Mouse (Mus musculus) midbrain, embryonic 15.5 days (tissue): Measurements from ENCODE around the gene Gm37240. TPM values are rescaled to one million over a fixed set of nuclear protein-coding genes. Genes with fewer than 3 reads are reported as not detected.

ENCODE experiments used
- ATAC-seq: fragments of 200-750 bp; cut with Nextera tagmentation; replicated peaks from 2 replicates; pipeline ENCODE4 v1.8.0; 2017; ENCODE audit warnings: moderate TSS enrichment
- H3K27ac ChIP-seq: fragments of 300-500 bp; sonication (generic); 2 replicates; pipeline ENCODE4 v1.5.1; 2015; ENCODE audit warnings: mild to moderate bottlenecking, inconsistent platforms
- H3K27me3 ChIP-seq: fragments of 300-500 bp; sonication (generic); replicated peaks from 2 replicates; pipeline ENCODE4 v1.6.1; 2015; ENCODE audit warnings: inconsistent platforms
- H3K36me3 ChIP-seq: fragments of 300-500 bp; sonication (generic); replicated peaks from 2 replicates; pipeline ENCODE4 v1.6.1; 2015; ENCODE audit warnings: inconsistent platforms
- H3K4me1 ChIP-seq: fragments of 300-500 bp; sonication (generic); 2 replicates; pipeline ENCODE4 v1.6.1; 2015; ENCODE audit warnings: inconsistent platforms
- H3K4me2 ChIP-seq: fragments of 300-500 bp; sonication (generic); 2 replicates; pipeline ENCODE4 v1.6.1; 2015; ENCODE audit warnings: inconsistent platforms, mild to moderate bottlenecking, moderate library complexity
- H3K4me3 ChIP-seq: fragments of 300-500 bp; sonication (generic); 2 replicates; pipeline ENCODE4 v1.5.1; 2015; ENCODE audit warnings: mild to moderate bottlenecking, inconsistent platforms
- H3K9ac ChIP-seq: fragments of 300-500 bp; sonication (generic); 2 replicates; pipeline ENCODE4 v1.6.1; 2015; ENCODE audit warnings: mild to moderate bottlenecking, inconsistent platforms
- H3K9me3 ChIP-seq: fragments of 300-500 bp; sonication (generic); 2 replicates; pipeline ENCODE4 v1.6.1; 2016; ENCODE audit warnings: inconsistent platforms
- WGBS: fragments of 180-500 bp; shearing (Covaris S2); methylation state at CpG from one replicate; pipeline ENCODE4 v1.1.7; 2015; ENCODE audit warnings: mixed read lengths; 5-methylcytosine and 5-hydroxymethylcytosine counted together
- polyA plus RNA-seq: library from polyadenylated mRNA; unstranded; fragments of >200 nt; fragmentation: Nextera tagmentation; extraction: Ambion mirVana; gene quantifications from 2 replicates; pipeline ENCODE4 v1.2.1, GENCODE M21; 2015

Gm37240 gene
- polyA plus RNA-seq, 1 experiment from 2014 or later = 0.40 TPM

- no peaks in the 10 kb centered on the region for H3K27me3 ChIP-seq
- no peak overlapping the region for H3K9ac ChIP-seq
- no peaks in the 10 kb centered on the region for H3K9me3 ChIP-seq
- H3K4me2 ChIP-seq = no peak overlapping the region
- H3K36me3 ChIP-seq = no peaks in the 10 kb centered on the region
- no peak for ATAC-seq
- H3K4me1 ChIP-seq = no peaks in the 10 kb centered on the region
- no peak overlapping the region for H3K27ac ChIP-seq
- WGBS = 78% methylated on average over 2 of the region's 2 CpGs
- H3K4me3 ChIP-seq = no peak overlapping the region
Measured at GRCm38 (mm10) chr3:85725110-85725509, 162.2 kb downstream of the Gm37240 start.

DNA sequence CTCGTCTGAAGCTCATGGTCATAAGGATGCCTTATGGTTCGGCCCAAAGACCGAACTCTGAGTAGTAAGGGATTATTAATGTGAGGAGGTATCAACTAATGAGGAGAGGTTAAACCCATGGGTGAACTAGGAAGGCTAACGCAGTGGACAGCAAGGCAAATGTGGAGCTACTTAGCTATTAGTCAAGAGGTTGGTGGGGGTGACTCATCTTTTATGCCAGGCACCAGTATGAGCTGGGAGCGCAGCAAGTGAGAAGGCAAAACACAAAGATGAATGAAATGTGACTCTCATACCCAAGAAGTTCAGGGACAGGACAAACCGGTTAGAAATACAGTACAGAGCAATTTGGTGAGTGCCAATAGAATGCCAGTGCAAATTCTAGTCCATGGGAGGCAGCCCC lies 164.7 kb downstream of the Gm37240 start:
- ATAC-seq = no peak
- no peak overlapping the region for H3K27ac ChIP-seq
- no peaks in the 10 kb centered on the region for H3K9me3 ChIP-seq
- no peak overlapping the region for H3K9ac ChIP-seq
- WGBS = 91% methylated on average over 6 of the region's 6 CpGs
- no peaks in the 10 kb centered on the region for H3K27me3 ChIP-seq
- no peaks in the 10 kb centered on the region for H3K4me1 ChIP-seq
- H3K36me3 ChIP-seq = no peaks in the 10 kb centered on the region
- no peak overlapping the region for H3K4me3 ChIP-seq
- no peak overlapping the region for H3K4me2 ChIP-seq

DNA sequence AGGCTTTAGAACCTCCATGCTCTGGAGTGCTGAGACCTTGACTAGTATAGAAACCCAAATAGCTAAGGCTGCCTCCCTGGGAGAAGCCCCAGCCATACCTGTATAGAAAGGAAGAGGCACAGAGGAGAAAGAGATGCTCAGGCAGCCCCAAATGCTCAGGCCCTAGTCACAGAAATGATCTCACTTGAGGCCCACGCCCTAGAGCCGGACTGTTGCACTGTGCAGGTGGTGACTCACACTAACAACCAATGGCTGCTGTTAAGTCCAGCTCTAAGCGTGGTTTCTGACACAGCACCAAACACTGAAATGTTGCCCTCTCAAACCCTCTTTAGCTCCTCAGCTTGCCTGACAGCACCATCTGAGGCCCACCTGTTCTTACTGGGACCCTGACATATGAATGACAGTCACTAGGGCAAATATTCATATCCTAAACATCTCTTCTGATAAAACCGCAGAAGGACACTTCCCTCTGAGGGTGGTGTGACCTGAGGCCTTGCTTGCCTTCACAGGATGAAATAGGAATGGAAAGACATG lies 171.5 kb downstream of the Gm37240 start:
- no peaks in the 10 kb centered on the region for H3K9me3 ChIP-seq
- no peak for ATAC-seq
- H3K4me2 ChIP-seq = no peak overlapping the region
- no peaks in the 10 kb centered on the region for H3K36me3 ChIP-seq
- no peak overlapping the region for H3K4me3 ChIP-seq
- 88% methylated on average over 4 of the region's 4 CpGs for WGBS
- H3K4me1 ChIP-seq = no peaks in the 10 kb centered on the region
- H3K27ac ChIP-seq = no peak overlapping the region
- no peak overlapping the region for H3K9ac ChIP-seq
- H3K27me3 ChIP-seq = no peaks in the 10 kb centered on the region

DNA sequence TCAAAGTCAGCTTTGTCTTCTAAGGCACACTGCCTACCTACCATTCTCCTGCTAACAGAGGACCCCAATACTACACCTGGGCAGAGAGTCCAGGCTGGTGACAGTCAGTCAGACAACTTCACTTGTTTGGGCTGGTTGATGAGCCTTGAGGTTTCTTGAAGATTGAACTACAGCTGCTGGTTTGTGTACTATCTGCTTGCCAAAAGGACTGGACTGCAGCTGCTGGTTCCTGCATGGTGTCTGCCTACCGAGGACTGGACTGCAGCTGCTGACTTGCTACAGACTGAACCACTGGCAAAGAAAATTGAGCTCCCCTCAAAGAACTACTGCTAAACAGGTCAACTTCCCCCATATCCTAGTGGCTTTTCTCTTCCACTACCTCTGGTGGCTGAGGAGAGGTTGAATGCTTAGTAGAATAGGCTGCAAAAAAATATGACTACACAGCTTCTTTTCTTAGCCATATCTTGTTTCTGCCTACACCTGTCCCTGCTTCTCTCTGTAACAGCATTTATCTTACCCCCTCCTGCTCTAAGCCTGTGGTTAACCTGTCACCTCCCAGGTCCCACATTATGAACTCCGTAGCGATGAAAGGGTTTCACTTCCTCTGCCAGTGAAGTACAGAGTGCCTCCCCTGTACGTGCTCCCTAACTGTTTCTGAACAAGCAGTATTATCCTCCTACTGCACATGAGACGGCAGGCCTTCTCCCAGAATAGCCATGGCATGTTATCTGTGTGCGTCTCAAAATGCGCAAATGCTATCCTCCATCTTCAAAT lies 173.2 kb downstream of the Gm37240 start:
- H3K36me3 ChIP-seq = no peaks in the 10 kb centered on the region
- no peak overlapping the region for H3K27ac ChIP-seq
- H3K4me2 ChIP-seq = no peak overlapping the region
- no peak for ATAC-seq
- H3K4me3 ChIP-seq = no peak overlapping the region
- H3K27me3 ChIP-seq = no peaks in the 10 kb centered on the region
- WGBS = 91% methylated on average over 7 of the region's 7 CpGs
- H3K4me1 ChIP-seq = no peaks in the 10 kb centered on the region
- H3K9ac ChIP-seq = no peak overlapping the region
- H3K9me3 ChIP-seq = no peaks in the 10 kb centered on the region

DNA sequence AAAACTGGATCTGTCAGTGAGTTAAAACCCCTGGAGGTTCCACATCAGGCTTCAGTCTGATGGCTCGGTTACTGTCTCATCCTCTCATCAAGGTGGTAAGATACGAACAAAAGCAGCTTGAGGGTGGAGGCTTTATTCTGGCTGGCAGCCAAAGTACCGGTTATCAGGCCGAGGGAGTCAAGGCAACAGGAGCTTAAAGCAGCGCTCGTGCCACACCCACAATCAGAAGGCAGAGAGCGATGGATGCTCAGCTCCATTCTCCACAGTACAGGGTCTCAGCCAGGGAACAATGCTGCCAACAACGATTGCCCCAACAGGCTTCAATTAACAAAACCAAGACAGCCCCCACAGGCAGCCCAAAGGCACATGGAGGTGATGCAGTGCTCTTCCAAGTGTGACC lies 176.6 kb downstream of the Gm37240 start:
- no peak overlapping the region for H3K4me2 ChIP-seq
- no peak overlapping the region for H3K27ac ChIP-seq
- no peaks in the 10 kb centered on the region for H3K4me1 ChIP-seq
- ATAC-seq = no peak
- no peaks in the 10 kb centered on the region for H3K36me3 ChIP-seq
- no peaks in the 10 kb centered on the region for H3K9me3 ChIP-seq
- H3K4me3 ChIP-seq = no peak overlapping the region
- no peaks in the 10 kb centered on the region for H3K27me3 ChIP-seq
- WGBS = 44% methylated on average over 8 of the region's 8 CpGs
- no peak overlapping the region for H3K9ac ChIP-seq

DNA sequence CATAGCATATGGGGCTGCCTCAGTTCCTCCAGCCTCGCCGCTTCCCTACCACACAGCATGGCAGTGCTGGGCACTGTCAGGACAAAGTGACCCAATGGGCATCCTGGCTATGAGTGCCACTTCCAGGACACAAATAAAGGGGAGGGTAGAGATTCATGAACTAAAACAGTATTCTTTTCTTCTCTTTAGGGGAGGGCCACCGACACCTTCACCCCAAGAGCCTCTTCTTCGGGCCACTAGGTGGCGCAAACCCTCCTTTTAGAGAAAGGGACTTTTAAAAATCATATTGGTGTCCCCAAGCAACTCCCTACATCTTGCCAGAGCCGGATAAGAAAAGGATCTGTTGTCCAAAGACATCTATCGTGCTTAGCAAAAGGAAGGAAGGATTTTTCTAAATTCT lies 179.9 kb downstream of the Gm37240 start:
- H3K36me3 ChIP-seq = no peaks in the 10 kb centered on the region
- no peak overlapping the region for H3K4me3 ChIP-seq
- H3K9me3 ChIP-seq = no peaks in the 10 kb centered on the region
- WGBS = 42% methylated on average over 7 of the region's 7 CpGs
- no peak overlapping the region for H3K9ac ChIP-seq
- no peak for ATAC-seq
- no peaks in the 10 kb centered on the region for H3K27me3 ChIP-seq
- H3K27ac ChIP-seq = no peak overlapping the region
- H3K4me1 ChIP-seq = 0 out of 2 replicates have a peak, but pooled peaks cover 5% of the 10 kb centered on the region
- no peak overlapping the region for H3K4me2 ChIP-seq

GRCm38 (mm10) chr3:85703141-85703882 lies 184.0 kb downstream of the Gm37240 start:
- 46% methylated on average over 6 of the region's 6 CpGs for WGBS
- H3K27ac ChIP-seq = no peak overlapping the region
- H3K9me3 ChIP-seq = no peaks in the 10 kb centered on the region
- H3K4me1 ChIP-seq = 0 out of 2 replicates have a peak, but pooled peaks cover 5% of the 10 kb centered on the region
- H3K9ac ChIP-seq = no peak overlapping the region
- 0 out of 2 replicates have a peak, but pooled peaks have one; percentile 33 for ATAC-seq
- no peak overlapping the region for H3K4me3 ChIP-seq
- H3K36me3 ChIP-seq = no peaks in the 10 kb centered on the region
- H3K4me2 ChIP-seq = no peak overlapping the region
- H3K27me3 ChIP-seq = no peaks in the 10 kb centered on the region

DNA sequence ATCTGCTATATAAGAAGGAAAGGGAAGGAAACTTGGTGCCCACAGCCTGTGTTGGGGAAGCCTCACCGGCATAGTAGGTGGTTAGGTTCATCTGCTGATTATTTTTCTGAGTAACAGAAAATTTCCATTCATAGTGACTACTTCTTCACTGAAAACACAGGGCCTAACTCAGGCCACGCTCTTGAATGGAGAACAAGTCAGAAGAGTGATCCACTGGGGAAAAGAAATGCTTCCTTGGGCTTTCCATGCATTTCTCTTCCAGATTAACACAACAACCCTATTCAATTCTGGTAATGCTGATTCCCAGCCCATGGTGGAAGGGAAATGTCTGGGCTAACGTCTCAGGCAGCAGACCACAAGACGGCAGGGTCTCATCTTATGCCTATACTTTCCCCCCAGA lies 188.8 kb downstream of the Gm37240 start:
- no peaks in the 10 kb centered on the region for H3K9me3 ChIP-seq
- no peak for ATAC-seq
- no peaks in the 10 kb centered on the region for H3K36me3 ChIP-seq
- no peak overlapping the region for H3K9ac ChIP-seq
- H3K4me1 ChIP-seq = 0 out of 2 replicates have a peak, but pooled peaks cover 5% of the 10 kb centered on the region
- no peak overlapping the region for H3K4me2 ChIP-seq
- no peaks in the 10 kb centered on the region for H3K27me3 ChIP-seq
- no peak overlapping the region for H3K27ac ChIP-seq
- WGBS = 76% methylated on average over 4 of the region's 4 CpGs
- H3K4me3 ChIP-seq = no peak overlapping the region

- Histone ChIP-seq H3K9ac (no peak overlapping the region), H3K27ac (no peak overlapping the region), H3K4me1 (peaks cover 4% of the 10 kb centered on the region), H3K4me3 (no peak overlapping the region), H3K9me3 (no peaks in the 10 kb centered on the region), H3K36me3 (no peaks in the 10 kb centered on the region), H3K27me3 (no peaks in the 10 kb centered on the region), H3K4me2 (no peak overlapping the region)
- ATAC-seq = no peak
- WGBS = 62% methylated on average over 3 of the region's 3 CpGs
Measured at GRCm38 (mm10) chr3:85695056-85695455, 192.3 kb downstream of the Gm37240 start.

- H3K9ac ChIP-seq = no peak overlapping the region
- H3K27me3 ChIP-seq = no peaks in the 10 kb centered on the region
- H3K36me3 ChIP-seq = no peaks in the 10 kb centered on the region
- H3K9me3 ChIP-seq = no peaks in the 10 kb centered on the region
- peaks cover 4% of the 10 kb centered on the region for H3K4me1 ChIP-seq
- no peak overlapping the region for H3K4me2 ChIP-seq
- H3K27ac ChIP-seq = no peak overlapping the region
- ATAC-seq = no peak
- no peak overlapping the region for H3K4me3 ChIP-seq
- 34% methylated on average over 3 of the region's 3 CpGs for WGBS
Measured at GRCm38 (mm10) chr3:85693013-85693412, 194.3 kb downstream of the Gm37240 start.

- WGBS = 57% methylated on average over 4 of the region's 4 CpGs
- no peaks in the 10 kb centered on the region for H3K36me3 ChIP-seq
- H3K4me1 ChIP-seq = peaks cover 4% of the 10 kb centered on the region
- no peak overlapping the region for H3K9ac ChIP-seq
- no peak for ATAC-seq
- no peaks in the 10 kb centered on the region for H3K9me3 ChIP-seq
- no peak overlapping the region for H3K4me2 ChIP-seq
- H3K4me3 ChIP-seq = no peak overlapping the region
- no peak overlapping the region for H3K27ac ChIP-seq
- H3K27me3 ChIP-seq = no peaks in the 10 kb centered on the region
Measured at GRCm38 (mm10) chr3:85691134-85691533, 196.2 kb downstream of the Gm37240 start.

DNA sequence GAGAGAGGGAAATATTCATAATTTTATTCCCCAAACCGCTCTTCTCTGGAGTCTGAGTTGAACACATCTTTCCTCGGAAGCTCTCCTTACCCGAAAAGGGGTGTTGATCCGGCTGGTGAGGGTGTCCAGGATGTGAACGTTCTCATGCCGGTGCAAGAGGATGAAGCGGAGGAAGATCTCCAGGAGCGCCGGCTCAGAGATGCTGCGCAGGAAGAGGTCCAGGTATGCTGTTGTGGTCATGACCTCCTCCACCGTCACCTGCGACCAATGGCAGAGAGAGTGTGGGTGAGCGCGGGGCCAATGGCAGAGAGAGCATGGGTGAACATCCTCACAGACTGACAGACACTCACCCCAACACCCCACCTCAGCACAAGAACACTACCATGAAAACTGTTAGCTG lies 199.0 kb downstream of the Gm37240 start:
- Histone ChIP-seq H3K36me3 (no peaks in the 10 kb centered on the region), H3K27ac (no peak overlapping the region), H3K9me3 (no peaks in the 10 kb centered on the region), H3K4me2 (no peak overlapping the region), H3K4me3 (no peak overlapping the region), H3K4me1 (peaks cover 4% of the 10 kb centered on the region), H3K9ac (no peak overlapping the region), H3K27me3 (no peaks in the 10 kb centered on the region)
- WGBS = 92% methylated on average over 14 of the region's 14 CpGs
- ATAC-seq = no peak
